Mouse (Mus musculus) urinary bladder, postnatal 4 days (tissue): Measurements from ENCODE around the gene Upf2.
"Not testable (repeated sequence)": the region's sequence is repeated elsewhere in the genome, so short reads cannot be mapped to it uniquely, and the experiment has no call there.

Experiments used
- DNase-seq, 2 experiments: peaks; one replicate each; pipeline ENCODE4 v3.0.0; 2021 to 2022; ENCODE audit warnings: low spot score in 2 of 2

The Upf2 gene

GRCm38 (mm10) chr2:5949821-5950220 is 1.4 kb upstream of the Upf2 start:
- DNase-seq = not testable (repeated sequence)

DNA sequence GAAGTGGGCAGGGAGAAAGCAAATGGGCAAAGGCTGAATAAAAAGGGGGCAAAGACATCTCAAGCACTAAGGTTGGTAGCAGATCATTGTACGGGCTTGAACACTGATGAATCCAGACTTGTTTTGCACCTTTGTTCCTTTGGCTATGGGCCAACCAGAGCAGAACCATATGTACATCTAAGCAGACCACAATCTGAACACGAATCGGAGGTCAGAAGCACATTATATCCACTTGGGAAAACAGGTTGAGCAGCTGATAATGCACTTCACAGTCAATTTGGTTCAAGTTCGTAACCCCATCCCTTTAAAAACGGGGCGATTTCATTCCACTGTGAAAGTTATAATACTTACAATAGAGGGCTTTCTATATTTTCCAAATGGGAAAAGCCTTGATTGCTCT is 964 bp upstream of the Upf2 start:
- no peak for DNase-seq

- DNase-seq = peak in 1 of 2 experiments; percentile 73
Measured at GRCm38 (mm10) chr2:5951621-5952211, 447 bp downstream of the Upf2 start.

- peak in 1 of 2 experiments; percentile 63 for DNase-seq
Measured at GRCm38 (mm10) chr2:5957705-5958104, 6.4 kb downstream of the Upf2 start.

GRCm38 (mm10) chr2:5962265-5962664 is 11.0 kb downstream of the Upf2 start:
- DNase-seq = no peak

DNA sequence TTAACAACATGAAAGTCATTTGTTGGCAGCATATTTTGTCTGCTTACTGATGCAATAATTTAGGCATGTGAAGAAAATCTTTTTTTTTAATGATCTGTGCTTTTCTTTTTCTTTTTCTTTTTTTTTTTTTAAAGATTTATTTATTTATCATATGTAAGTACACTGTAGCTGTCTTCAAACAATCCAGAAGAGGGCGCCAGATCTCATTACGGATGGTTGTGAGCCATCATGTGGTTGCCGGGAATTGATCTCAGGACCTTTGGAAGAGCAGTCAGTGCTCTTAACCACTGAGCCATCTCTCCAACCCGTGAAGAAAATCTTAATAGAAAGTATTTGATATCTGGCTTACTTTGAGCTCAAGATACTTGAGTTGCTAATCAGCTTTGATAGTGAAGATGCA is 12.5 kb downstream of the Upf2 start:
- DNase-seq = not testable (repeated sequence)

DNA sequence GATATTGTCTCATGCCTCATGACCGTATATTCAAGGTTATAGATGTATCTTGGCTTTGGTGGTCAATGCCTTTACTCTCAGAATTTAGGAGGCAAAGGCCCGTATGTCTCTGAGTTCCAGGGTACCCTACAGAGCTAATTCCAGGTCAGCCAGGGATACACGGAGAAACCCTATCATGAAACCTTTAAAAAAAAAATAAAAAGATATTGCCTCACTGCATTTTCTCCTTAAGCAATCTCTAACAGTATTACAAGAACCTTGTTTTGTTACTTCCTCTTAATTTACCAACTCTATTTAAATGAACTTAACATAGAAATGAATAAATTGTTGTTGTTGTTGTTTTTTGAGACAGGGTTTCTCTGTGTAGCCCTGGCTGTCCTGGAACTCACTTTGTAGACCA is 14.7 kb downstream of the Upf2 start:
- DNase-seq = no peak

GRCm38 (mm10) chr2:5970629-5971028 is 19.4 kb downstream of the Upf2 start:
- DNase-seq = not testable (repeated sequence)

- no peak for DNase-seq
Measured at GRCm38 (mm10) chr2:5977532-5977931, 26.3 kb downstream of the Upf2 start.

- no peak for DNase-seq
Measured at GRCm38 (mm10) chr2:5995538-5995937, 44.3 kb downstream of the Upf2 start.

- DNase-seq = no peak
Measured at GRCm38 (mm10) chr2:6003949-6004348, 52.7 kb downstream of the Upf2 start.

DNA sequence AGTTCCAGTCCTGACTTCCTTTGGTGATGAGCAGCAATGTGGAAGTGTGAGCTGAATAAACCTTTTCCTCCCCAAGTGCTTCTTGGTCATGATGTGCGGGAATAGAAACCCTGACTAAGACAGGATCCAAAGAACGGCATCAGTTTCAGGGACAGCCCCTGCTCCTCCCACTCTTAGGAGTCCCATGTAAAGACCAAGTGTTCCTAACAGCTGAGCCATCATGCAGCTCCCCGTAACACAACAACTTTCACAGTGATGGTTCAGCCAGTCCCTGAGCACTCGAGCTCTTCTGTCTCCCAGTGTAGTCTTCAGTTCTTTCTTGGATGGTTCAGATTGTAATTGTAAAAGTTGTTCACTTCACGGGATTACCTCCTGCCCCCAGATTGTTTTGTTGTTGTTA is 63.3 kb downstream of the Upf2 start:
- DNase-seq = no peak

- not testable (repeated sequence) for DNase-seq
Measured at GRCm38 (mm10) chr2:6015182-6015581, 63.9 kb downstream of the Upf2 start.

GRCm38 (mm10) chr2:6020570-6020969 is 69.3 kb downstream of the Upf2 start:
- no peak for DNase-seq

DNA sequence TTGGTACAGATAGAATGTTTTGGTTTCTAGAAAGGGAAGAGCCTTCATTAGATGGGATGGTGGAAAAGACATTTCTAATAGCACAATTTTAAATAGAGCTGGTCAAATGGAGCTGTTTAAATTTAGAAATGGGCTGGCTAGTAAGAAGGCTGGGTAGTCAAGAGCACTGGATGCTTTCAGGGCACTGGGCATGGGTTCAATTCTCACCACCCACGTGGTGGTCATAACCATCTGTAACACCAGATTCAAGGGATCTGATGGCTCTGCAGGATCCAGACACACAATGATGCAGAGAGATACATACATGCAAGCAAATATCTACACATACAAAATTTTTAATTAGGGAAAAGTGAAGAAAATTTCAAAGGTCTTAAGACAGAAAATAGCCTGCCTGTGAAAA is 91.4 kb downstream of the Upf2 start:
- no peak for DNase-seq

DNA sequence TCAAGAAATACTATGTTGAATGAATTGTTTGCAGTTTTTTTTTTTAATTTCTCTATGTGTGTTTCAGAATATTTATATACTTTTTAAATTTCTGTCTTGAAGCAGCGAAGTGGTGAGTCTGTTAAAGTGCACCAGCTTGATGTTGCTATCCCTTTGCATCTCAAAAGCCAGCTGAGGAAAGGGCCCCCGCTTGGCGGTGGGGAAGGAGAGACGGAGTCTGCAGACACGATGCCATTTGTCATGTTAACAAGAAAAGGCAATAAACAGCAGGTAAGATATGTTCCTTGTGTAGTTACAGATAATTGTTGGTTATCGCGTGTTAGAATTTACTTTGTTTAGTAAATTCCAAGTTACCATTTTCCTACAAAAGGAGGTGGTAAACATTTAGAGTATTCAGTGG is 95.5 kb downstream of the Upf2 start:
- no peak for DNase-seq

DNA sequence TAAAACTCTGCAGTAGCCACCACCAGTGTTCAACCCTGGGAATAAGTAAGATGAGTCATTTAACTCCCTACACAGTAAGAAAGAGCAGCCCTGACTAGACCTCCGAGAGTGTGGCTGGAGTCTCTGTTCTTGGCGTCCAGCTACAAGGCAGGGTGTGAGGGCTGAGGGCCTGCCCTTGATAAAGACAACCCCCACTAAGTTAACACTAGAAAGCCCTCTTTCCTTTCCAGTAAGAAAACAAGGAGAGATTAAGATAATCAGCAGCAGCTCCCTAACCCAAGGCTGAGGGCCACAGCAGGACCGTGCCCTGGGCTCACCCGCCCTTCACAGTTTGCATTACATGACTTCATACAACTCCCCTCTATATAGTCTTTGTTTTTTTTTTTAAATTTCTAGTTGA is 97.3 kb downstream of the Upf2 start:
- no peak for DNase-seq

DNA sequence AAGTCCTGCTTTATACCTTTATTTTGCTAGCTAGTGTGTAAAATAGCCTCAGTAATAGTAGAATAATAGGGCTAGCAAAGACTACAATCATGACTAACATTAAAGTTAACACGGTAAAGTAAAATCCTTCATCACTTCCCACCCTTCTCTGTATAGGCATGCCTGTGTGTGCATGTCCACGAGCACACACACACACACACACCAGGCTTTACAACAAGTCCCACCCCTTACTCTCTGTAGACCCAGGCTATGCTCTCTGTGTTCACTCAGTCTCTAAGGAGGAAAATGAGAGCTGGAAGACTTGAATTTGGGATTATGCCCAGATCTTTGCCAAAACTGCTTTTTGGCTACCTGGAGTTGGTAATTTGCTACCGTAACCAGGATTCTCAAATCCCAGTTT is 97.7 kb downstream of the Upf2 start:
- DNase-seq = no peak

DNA sequence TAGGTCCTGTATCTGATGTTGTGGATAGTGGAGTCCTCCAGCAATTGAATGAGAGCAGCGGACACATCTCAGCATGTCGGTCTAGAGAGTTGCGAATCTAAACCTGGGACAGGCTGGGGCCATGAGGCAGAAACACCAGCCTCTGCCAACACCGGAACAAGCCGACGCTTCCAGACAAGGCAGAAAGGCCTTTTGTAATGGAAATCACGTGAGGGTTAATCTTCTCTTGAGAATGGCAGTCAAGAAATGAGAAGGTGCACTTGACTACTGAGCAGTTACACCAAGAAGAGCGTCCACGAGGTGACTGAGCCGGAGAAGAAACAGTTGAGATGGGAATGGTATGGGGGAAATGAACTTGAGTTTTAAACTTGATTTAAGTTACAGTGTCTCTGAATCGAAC is 104.2 kb downstream of the Upf2 start:
- DNase-seq = no peak

GRCm38 (mm10) chr2:6056518-6056917 is 105.2 kb downstream of the Upf2 start:
- DNase-seq = no peak

- DNase-seq = no peak
Measured at GRCm38 (mm10) chr2:6059291-6059690, 108.0 kb downstream of the Upf2 start.

GRCm38 (mm10) chr2:6060071-6060804 is 109.0 kb downstream of the Upf2 start:
- no peak for DNase-seq

DNA sequence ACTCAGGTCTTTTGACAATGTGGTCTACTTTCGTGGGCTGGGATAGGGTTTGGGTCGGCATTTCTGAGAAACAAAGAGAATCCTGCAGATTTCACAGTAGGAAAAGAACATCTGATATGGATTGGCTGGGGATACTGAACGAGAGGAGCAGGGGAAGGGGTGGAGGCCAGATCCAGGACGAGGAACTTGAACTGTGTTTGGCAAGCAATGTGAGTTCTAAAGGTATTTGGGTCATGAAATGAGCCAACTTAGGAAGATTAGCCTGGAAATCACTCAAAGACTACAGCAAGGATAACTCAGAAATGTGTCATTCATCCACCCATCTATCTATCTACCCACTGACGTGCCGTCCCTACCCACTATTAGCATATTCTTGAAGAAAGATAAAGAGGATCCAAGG is 116.1 kb downstream of the Upf2 start:
- no peak for DNase-seq

DNA sequence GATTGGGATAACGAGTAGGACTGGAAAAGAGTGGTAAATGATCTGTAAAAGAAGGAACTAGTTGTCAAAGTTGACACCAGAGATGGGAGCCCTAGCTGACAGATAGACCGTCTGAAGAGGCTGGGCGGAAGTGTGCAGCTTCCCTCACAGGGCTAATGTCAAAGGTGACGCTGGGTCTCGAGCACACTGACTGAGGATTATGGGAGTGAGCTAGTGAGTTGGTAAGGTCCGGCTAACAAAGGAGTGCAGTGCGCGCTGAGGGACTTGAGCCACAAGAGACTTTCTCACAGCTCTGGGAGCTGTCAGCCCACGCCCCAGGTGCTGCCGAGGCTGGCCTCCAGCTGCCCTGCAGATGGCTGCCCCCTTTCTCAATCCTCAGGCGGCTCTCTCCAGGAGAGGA is 119.7 kb downstream of the Upf2 start:
- DNase-seq = peak in 1 of 2 experiments; percentile 49
